Mouse (Mus musculus): ENCODE results near the gene Flt4.
A peak's percentile ranks its signal among the peaks of the same experiment; 100 is the strongest.

Flt4 gene

GRCm38 (mm10) chr11:49650113-49650993 is 41.3 kb downstream of the Flt4 start:
- no peak for DNase-seq

- DNase-seq, result no peak
Measured at GRCm38 (mm10) chr11:49650994-49651761, 42.1 kb downstream of the Flt4 start.

DNA sequence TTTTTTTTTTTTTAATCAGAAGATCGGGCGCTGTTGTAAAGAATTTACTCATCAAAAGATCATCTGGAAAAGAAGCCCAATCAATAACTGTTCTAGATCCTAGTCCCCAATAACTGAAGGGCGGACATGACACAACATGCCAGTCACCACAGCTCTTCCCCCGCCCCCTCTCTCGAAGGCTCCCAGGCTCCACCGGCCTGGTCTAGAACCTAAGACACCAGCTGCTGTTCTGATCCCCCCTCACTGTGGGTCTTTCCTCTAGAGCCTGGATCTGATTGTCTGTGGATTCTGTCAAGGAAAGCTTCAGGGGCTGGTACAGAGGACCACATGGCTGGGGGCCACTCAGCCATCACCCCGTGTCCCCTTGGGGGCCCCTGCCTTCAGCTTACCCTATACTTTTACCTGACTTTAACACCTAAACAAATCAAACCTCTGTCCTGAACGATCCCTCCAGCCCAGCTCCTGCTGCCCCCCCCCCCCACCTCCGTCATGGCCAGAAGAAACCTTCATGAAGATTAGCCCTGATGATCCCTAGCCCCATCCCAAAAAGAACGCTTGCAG is 42.8 kb downstream of the Flt4 start:
- no peak for DNase-seq

- peak; percentile 71 for DNase-seq
Measured at GRCm38 (mm10) chr11:49652401-49653078, 43.5 kb downstream of the Flt4 start.

GRCm38 (mm10) chr11:49653079-49653408 is 44.0 kb downstream of the Flt4 start:
- no peak for DNase-seq

DNA sequence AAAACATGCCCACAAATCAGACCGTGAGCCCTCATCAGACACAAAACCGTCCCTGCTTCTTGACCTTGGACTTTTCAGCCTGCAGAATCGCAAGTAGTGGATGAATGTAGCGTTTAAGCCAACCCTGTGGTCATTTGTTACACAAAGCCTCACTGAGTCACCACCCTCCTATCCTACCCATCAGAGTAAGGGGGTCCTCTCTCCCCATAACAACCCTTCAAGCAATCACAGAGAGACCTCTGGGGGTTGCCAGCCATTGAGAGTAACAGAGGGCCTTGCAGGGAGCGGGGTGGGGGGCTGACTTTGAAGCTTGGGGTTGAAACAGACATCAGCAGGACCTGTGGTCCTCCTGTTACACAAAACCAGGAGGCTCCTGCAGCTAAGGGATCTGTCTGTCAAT is 45.6 kb downstream of the Flt4 start:
- no peak for DNase-seq

DNA sequence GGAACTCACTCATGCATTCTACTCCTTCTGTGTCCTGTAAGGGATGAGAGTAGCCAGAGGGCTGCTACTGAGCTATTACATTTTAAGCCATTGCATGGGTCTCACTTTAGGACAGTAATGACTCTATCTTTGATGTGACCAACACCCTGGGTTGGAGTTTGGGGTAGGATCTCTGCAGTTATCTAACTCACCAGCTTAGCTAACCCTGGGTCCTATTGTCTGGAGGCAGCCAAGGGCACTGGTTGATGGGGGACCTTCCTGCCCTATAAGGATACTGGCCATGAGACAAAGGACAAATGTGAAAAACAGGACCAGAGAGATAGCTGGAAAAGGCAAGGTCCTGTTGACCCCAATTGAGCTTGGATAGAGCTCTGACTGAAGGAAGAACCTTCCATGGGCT is 46.4 kb downstream of the Flt4 start:
- DNase-seq, result no peak

GRCm38 (mm10) chr11:49658065-49658464 is 49.0 kb downstream of the Flt4 start:
- DNase-seq, result no peak

GRCm38 (mm10) chr11:49658791-49659469 is 49.9 kb downstream of the Flt4 start:
- no peak for DNase-seq

- no peak for DNase-seq
Measured at GRCm38 (mm10) chr11:49659470-49659799, 50.4 kb downstream of the Flt4 start.

DNA sequence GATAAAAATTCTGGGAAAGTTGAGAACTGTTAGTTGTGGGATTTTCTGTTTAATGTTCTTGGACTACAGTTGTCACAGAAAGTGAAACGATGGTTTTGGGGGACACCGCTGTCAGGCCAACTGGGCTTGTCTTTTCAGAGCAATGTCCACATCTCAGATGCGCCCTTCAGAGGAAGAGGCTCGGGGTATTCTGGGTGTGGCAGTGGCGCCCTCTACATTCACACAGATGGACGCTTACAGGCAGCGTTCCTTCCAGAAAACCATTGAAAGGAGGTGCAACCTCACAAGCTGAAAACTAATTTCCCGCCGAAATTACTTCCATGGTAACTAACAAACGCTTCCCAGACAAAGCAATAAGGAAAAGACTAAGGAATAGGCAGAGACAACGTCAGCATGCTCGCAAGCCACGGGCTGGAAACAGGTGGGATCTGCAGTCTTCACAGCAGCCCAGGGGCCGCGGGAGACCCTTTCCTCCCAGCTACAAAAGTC is 53.3 kb downstream of the Flt4 start:
- DNase-seq, result no peak

DNA sequence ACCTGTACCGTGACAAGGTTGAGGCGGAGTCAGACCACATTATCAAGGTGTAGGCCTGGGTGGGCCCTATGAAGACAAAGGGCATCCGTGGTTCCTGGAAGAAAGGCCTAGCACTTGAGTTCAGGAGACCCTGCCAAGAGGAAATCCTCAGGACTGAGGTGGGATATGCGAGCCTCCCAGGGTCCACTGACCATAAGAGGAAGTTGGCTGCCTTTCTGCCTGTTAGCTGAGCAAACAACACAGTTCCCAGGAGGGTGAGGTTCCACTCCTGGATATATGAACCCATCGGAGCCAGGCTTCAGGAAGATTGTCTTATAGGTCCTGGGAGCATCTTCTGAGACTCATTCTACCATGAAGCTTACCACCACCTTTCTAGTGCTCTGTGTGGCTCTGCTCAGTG is 54.2 kb downstream of the Flt4 start, which contains the start of gene Scgb3a1:
Gene Scgb3a1 (plus strand): TSS at position 301 of the 400 bp plus-strand sequence.
- DNase-seq, result no peak

DNA sequence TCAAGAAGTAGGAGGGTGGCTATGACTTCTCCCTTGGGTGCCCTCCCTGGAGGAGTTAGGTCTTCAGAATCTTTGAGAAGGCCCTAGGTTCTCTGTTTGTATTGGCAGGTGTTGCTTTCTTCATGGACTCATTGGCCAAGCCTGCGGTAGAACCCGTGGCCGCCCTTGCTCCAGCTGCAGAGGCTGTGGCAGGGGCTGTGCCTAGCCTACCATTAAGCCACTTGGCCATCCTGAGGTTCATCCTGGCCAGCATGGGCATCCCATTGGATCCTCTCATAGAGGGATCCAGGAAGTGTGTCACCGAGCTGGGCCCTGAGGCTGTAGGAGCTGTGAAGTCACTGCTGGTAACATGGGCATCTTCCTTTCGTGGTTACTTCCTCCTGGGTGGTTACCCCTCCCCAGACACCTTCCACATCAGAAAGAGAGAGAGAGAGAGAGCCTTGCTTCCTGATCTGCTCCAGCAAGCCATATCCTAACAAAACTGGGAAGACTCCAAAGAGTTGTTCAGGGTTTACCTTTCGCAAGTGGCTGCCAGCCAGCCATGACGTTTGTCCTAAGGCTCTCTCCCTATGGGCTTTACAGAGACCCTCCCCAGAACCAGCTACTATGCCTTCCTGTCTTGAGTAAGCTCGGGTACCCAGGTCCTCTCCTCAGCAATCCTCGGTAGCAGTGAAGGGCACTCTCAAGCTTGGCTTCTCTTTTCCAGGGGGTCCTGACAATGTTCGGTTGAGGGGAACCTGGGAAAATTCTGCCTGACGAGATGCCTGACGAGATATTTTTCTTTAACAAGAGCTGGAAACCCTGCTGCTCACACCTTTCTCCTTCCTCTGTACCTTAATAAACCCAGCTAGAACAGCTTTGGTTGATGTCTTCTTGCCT is 55.4 kb downstream of the Flt4 start:
- no peak for DNase-seq

- no peak for DNase-seq
Measured at GRCm38 (mm10) chr11:49665462-49665861, 56.4 kb downstream of the Flt4 start.

DNA sequence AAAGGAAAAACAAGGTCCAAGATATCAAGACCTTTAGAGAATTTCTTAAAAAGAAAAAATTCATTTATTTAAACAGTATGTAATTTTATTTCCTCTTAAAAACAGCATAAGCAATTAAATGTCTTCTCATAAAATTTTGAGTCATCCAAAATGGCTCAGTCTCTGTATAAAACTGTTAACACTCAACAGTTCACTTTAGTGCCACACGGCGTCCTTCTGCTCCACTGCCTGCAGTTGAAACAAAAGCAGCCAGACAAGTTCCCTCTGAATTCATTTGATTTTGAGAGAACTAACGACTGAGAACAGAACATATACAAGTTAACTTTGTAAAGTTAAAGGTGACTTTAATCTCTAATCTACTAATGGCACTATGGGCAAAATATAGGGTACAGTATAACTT is 64.4 kb downstream of the Flt4 start:
- DNase-seq, result no peak

DNA sequence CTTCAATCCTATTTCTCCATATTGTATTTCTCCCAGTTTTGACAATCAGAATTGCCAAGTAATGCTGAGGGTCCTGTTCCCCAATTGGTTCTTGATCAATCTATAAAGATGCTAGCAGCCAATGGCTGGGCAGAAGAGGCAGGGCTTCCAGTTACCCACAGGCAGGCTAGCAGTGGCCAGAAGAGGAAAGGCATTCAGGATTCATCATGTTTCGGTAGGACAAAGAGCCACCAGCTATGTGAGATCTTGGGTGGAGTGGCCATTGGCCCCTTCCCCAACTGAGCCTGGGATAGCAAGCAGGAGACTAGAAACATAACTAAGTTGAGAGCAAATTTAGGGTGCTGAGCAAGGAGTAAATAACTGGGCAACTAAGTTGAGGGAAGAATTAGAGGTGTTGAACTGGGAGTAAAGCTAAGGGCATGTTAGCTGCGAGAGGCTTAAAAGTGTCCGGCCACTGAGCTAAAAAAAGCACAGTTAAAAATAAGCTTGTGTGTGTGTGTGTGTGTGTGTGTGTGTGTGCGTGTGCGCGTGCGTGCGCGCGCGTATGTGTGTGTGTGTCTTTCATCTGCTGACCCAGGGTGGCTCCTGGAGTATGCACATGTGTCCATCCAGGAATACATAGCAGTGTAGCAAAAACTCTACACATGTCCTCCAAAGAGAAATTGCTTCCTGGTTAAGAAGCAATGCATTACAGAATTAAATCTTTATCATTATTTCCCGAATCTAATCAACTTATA is 75.3 kb downstream of the Flt4 start:
- no peak for DNase-seq

GRCm38 (mm10) chr11:49695013-49695412 is 86.0 kb downstream of the Flt4 start:
- DNase-seq, result no peak

DNA sequence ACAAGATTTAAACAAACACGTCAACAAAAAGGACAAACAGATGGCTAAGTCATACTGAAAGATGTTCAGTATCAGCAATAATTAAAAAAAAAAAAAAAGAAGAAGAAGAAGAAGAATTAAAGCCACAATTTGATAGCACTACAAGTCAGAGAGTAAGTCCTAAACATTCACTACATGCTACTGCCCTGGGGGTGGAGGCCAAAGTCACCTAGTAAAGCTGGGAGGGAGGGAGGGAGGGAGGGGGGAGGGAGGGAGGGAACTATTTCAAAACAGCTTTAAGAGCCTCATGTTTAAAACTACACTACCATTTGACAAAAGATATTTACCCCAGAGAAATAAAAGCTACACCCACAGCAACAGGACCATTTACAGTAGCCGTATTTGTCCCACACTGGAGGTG is 86.6 kb downstream of the Flt4 start:
- DNase-seq, result no peak

DNA sequence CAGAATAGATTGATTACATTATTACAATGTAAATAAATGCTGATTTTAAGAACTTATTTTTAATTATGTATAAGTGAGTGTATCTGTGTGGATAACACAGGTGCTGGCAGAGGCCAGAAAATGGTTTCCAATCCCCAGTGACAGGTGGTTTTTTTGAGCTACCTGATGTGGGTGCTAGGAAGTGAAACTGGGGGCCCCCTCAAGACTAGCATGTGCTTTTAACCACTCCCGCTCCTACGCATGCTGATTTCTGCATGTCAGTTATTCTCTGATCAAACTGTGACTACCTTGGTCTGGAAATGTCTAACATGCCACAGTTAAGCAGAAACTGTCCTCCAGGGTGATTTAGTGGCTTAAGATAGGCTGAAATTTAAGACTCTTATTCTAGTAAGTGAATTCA is 87.4 kb downstream of the Flt4 start:
- DNase-seq, result no peak

GRCm38 (mm10) chr11:49697779-49698178 is 88.7 kb downstream of the Flt4 start:
- no peak for DNase-seq

DNA sequence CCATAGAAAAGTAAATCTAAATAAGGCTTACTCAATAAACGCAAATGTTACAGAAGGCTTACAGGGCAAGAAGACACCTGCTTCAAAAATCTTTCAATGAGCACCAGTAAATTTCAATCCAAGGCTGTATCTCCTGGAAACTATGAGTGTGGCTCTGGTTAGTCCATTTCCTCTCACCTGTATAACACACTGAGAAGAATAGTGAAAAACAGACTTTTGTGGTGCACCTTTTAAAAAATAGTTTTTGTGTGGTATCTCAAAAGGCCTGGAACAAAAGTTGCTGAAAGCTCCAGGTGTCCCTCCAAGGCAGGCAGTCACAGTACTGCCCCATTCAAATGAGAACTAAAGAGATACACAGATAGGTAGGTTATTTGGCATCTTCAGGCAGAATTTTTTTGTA is 90.0 kb downstream of the Flt4 start:
- no peak for DNase-seq
